ENCODE assay signal across 9 mouse cellular contexts in the genomic region with DNA sequence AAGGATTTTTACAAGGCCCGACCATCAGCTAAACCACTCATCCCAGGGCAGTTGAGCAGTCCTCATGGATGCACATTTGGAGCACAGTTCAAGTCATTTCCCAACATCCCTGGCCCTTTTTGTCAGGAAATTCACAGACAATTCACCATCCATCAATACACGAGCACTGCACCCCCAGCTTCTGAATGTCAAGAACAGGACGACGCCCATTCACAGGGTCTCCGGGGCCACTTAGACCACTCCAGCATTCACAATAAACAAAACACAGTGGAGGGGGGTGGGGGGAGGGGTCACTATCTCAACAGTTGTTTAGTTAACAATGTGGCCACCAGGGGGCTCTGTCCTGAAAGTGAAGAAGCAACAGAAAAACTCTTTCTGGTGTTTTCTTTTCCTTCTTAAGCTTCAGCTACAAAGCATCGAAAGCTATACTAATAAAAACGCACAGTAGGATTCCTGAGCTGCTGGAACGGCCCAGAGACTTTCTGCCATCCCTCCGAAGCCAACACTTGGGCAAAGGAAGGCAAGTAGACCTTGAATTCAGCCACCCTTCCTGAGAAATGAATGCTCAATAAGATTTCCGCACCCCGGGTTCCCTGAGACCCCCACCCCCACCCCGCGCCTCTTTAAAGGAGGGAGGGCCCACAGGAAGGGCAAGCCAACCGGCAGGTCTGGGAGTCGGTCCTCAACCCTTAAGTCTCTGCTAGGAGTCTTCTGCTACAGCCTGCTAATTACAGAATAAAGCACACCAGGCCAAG. TPM values are rescaled to one million over a fixed set of nuclear protein-coding genes. Genes with fewer than 3 reads are reported as not detected.
DNase-seq lines count a peak whose midpoint lies in the region; ATAC-seq and TF ChIP-seq lines count a peak whose summit lies in the region.
"Had no signal": no experiment of that assay in that cellular context is flagged by ENCODE, and none has a peak within 500 bp of the region (broad histone marks: within the 10 kb centered on the region; RNA-seq: fewer than 3 reads in every experiment).

No protein-coding gene starts in this region.

- intact Hi-C loops in heart, postnatal 14 days (cut with DNase I), result loop anchor here (2.0 kb wide), 1 partner anchor 20 kb away; no protein-coding TSS in a partner anchor

- peak overlapping the region; percentile 4; the same call in 1 of the 2 replicates for H3K27ac ChIP-seq in CH12.LX (ENCODE audit: insufficient read depth, low read depth)
- H3K27ac ChIP-seq in embryonic facial prominence, embryonic 13.5 days, result peak overlapping the region; percentile 79; the same call in 1 of the 2 replicates
- peak overlapping the region; percentile 95 for H3K27ac ChIP-seq in layer of hippocampus, adult 2 months

- peaks cover 32% of the 10 kb centered on the region for H3K79me2 ChIP-seq in CH12.LX (replicated peaks; ENCODE audit: control insufficient read depth, extremely low read depth, insufficient read depth, poor library complexity, severe bottlenecking)

- H3K9me3 ChIP-seq in CH12.LX (replicated peaks; ENCODE audit: low read length), result no peaks in the 10 kb centered on the region
- no peaks in the 10 kb centered on the region for H3K9me3 ChIP-seq in embryonic facial prominence, embryonic 13.5 days

- 5% methylated on average over 15 of the region's 15 CpGs for WGBS in embryonic facial prominence, embryonic 13.5 days

- in situ Hi-C loops in CH12.LX (cut with MboI; ENCODE audit: low pct_ligation_motif_present, low pct_unique_long_range_greater_than_20kb, low sequenced_read_pairs), result no loop called here

- DNase-seq in CH12.LX (ENCODE audit: extremely low read depth), result peak; percentile 90
- DNase-seq in adrenal gland, postnatal 36 days, result peak; percentile 80 to 90
- DNase-seq in heart, postnatal 14 days, result peak; percentile 79 to 91
- DNase-seq in layer of hippocampus, adult 2 months (ENCODE audit: low spot score in 2 of 2), result peak in 1 of 2 experiments; percentile 84
- peak; percentile 76 for DNase-seq in lung, postnatal 25 days (ENCODE audit: low spot score)
- peak; percentile 84 to 89 for DNase-seq in right cerebral cortex, adult 2 months (ENCODE audit: low spot score in 2 of 2)
- peak; percentile 59 for DNase-seq in yolk sac, embryonic 10.5 days (ENCODE audit: low spot score)

- H3K4me1 ChIP-seq in CH12.LX (ENCODE audit: control insufficient read depth in 1 of 2, insufficient read depth in 2 of 2), result peaks cover 30 to 57% of the 10 kb centered on the region in 2 experiments
- peaks cover 63% of the 10 kb centered on the region for H3K4me1 ChIP-seq in embryonic facial prominence, embryonic 13.5 days

- TF ChIP-seq RAD21 in CH12.LX (IDR thresholded peaks at IDR 0.05; ENCODE audit: low read depth, low read length), result peak; percentile 42

- peak overlapping the region; percentile 59 for H3K9ac ChIP-seq in CH12.LX (ENCODE audit: insufficient read depth, low read depth)
- peak overlapping the region; percentile 79 for H3K9ac ChIP-seq in embryonic facial prominence, embryonic 13.5 days

- 0 out of 2 replicates have a peak, but pooled peaks have one; percentile 36 for TF ChIP-seq EP300 in CH12.LX (IDR thresholded peaks at IDR 0.05; ENCODE audit: low read length)

- TF ChIP-seq POLR2A in CH12.LX (IDR thresholded peaks at IDR 0.05; ENCODE audit: low read depth, low read length), result no peak

- peaks cover 1% of the 10 kb centered on the region for H3K27me3 ChIP-seq in CH12.LX (replicated peaks)
- 0 out of 2 replicates have a peak, but pooled peaks cover 2% of the 10 kb centered on the region for H3K27me3 ChIP-seq in embryonic facial prominence, embryonic 13.5 days

- dilution Hi-C loops in CH12.LX (cut with MboI; ENCODE audit: extremely low pct_ligation_motif_present, extremely low pct_unique_long_range_greater_than_20kb, low sequenced_read_pairs), result no loop called here

- peak overlapping the region; percentile 86 for H3K4me2 ChIP-seq in CH12.LX (ENCODE audit: insufficient read depth, low read depth, poor library complexity, severe bottlenecking)
- peak overlapping the region; percentile 72 for H3K4me2 ChIP-seq in embryonic facial prominence, embryonic 13.5 days

- ATAC-seq in embryonic facial prominence, embryonic 13.5 days (ENCODE audit: insufficient number of reproducible peaks, insufficient read depth, low FRiP score, low TSS enrichment, low read depth), result no peak

- peak overlapping the region; percentile 50 to 83 (median 72) for H3K4me3 ChIP-seq in CH12.LX (replicated peaks in 1 of 3; ENCODE audit: low read depth in 2 of 3, low read length in 2 of 3, poor library complexity in 1 of 3)
- peak overlapping the region; percentile 74 for H3K4me3 ChIP-seq in embryonic facial prominence, embryonic 13.5 days
- peak overlapping the region; percentile 95 for H3K4me3 ChIP-seq in layer of hippocampus, adult 2 months

- H3K36me3 ChIP-seq in CH12.LX (replicated peaks in 1 of 2; ENCODE audit: control insufficient read depth in 1 of 2, insufficient read depth in 1 of 2, low read length in 1 of 2), result peaks cover 0 to 10% of the 10 kb centered on the region in 2 experiments
- no peaks in the 10 kb centered on the region for H3K36me3 ChIP-seq in embryonic facial prominence, embryonic 13.5 days

- TF ChIP-seq CTCF in CH12.LX (conservative IDR thresholded peaks at IDR 0.05 in 1 of 2, IDR thresholded peaks at IDR 0.05 in 1 of 2; ENCODE audit: low read depth in 2 of 2, low read length in 2 of 2), result peak; percentile 10 to 79; a peak in 2 of 4 replicates
- peak; percentile 77 for TF ChIP-seq CTCF in layer of hippocampus, adult 2 months (conservative IDR thresholded peaks at IDR 0.05)

TF ChIP-seq in CH12.LX, 34 proteins besides CTCF, POLR2A, EP300 and RAD21 (continues in another document):
- TF ChIP-seq ZNF384 (IDR thresholded peaks at IDR 0.05; ENCODE audit: low read depth, low read length) (peak; percentile 42; the same call in 1 of the 2 replicates), ZKSCAN1 (IDR thresholded peaks at IDR 0.05; ENCODE audit: borderline replicate concordance, low read depth, low read length) (no peak), JUN (IDR thresholded peaks at IDR 0.05; ENCODE audit: insufficient read depth, low read depth, low read length) (no peak), ETS1 (conservative IDR thresholded peaks at IDR 0.05; ENCODE audit: low read depth, low read length) (peak; percentile 30; the same call in 1 of the 2 replicates), JUND (conservative IDR thresholded peaks at IDR 0.05; ENCODE audit: low read depth, low read length) (0 out of 2 replicates have a peak, but pooled peaks have one; percentile 40), HCFC1 (IDR thresholded peaks at IDR 0.05; ENCODE audit: low read depth, low read length) (0 out of 2 replicates have a peak, but pooled peaks have one; percentile 37), TCF12 (IDR thresholded peaks at IDR 0.05; ENCODE audit: low read depth, low read length) (peak; percentile 57), TBP (conservative IDR thresholded peaks at IDR 0.05; ENCODE audit: low read depth, low read length) (no peak), SIN3A (IDR thresholded peaks at IDR 0.05; ENCODE audit: low read length) (peak; percentile 79), PAX5 (IDR thresholded peaks at IDR 0.05; ENCODE audit: low read length) (no peak), GABPA (IDR thresholded peaks at IDR 0.05; ENCODE audit: insufficient replicate concordance, low read depth, low read length) (no peak), CHD2 (IDR thresholded peaks at IDR 0.05; ENCODE audit: low read length) (peak; percentile 76; the same call in 1 of the 2 replicates), NELFE (IDR thresholded peaks at IDR 0.05; ENCODE audit: low read depth, low read length) (peak; percentile 42; the same call in 1 of the 2 replicates), IRF4 (IDR thresholded peaks at IDR 0.05; ENCODE audit: low read depth, low read length) (peak; percentile 72), SMC3 (IDR thresholded peaks at IDR 0.05; ENCODE audit: low read depth, low read length) (peak; percentile 66)

RNA-seq across cellular contexts. Expression of a gene that starts 2.2 kb away (rescaled TPM):
- total RNA-seq in CH12.LX (2012; rRNA removed) (16.0 and 19.2 TPM in 2 replicates), CH12.LX (2014; rRNA removed) (12.8 and 14.0 TPM in 2 replicates)
- 24.3 and 25.1 TPM in 2 replicates for polyA plus RNA-seq in CH12.LX (2012; ENCODE audit: insufficient read length, low read depth)
- 100 to 1,000 TPM in 1 of 2 experiments, 10 to 100 TPM in 1; 45.7 to 114 TPM for total RNA-seq in adrenal gland, postnatal 36 days (2021)
- 10.4 and 10.8 TPM in 2 replicates for polyA plus RNA-seq in embryonic facial prominence, embryonic 13.5 days (2015; fragmentation: Nextera tagmentation; extraction: Ambion mirVana)
- total RNA-seq in heart, postnatal 14 days (2021), result 10 to 100 TPM; 10.7 to 13.0 TPM
- 10 to 100 TPM; 66.6 to 76.8 TPM for total RNA-seq in layer of hippocampus, adult 2 months (2021)

RNA-seq across cellular contexts. Expression of a gene that starts 40.9 kb away (rescaled TPM):
- total RNA-seq in CH12.LX (2012; rRNA removed) (7.1 and 7.9 TPM in 2 replicates), CH12.LX (2014; rRNA removed) (5.5 and 12.7 TPM in 2 replicates)
- 6.1 and 15.4 TPM in 2 replicates for polyA plus RNA-seq in CH12.LX (2012; ENCODE audit: insufficient read length, low read depth)
- total RNA-seq in adrenal gland, postnatal 36 days (2021), result 10 to 100 TPM in 1 of 2 experiments, 1 to 10 TPM in 1; 7.7 to 15.3 TPM
- 25.5 and 25.7 TPM in 2 replicates for polyA plus RNA-seq in embryonic facial prominence, embryonic 13.5 days (2015; fragmentation: Nextera tagmentation; extraction: Ambion mirVana)
- total RNA-seq in heart, postnatal 14 days (2021), result 1 to 10 TPM; 6.3 to 6.6 TPM
- 10 to 100 TPM; 24.3 to 24.9 TPM for total RNA-seq in layer of hippocampus, adult 2 months (2021)

RNA-seq across cellular contexts. Expression of a gene that starts 41.0 kb away (rescaled TPM):
- 3.9 and 7.2 TPM in 2 replicates for total RNA-seq in CH12.LX (2012; rRNA removed)
- total RNA-seq in CH12.LX (2014; rRNA removed), result 10.9 and 11.1 TPM in 2 replicates
- 13.9 and 14.6 TPM in 2 replicates for polyA plus RNA-seq in CH12.LX (2012; ENCODE audit: insufficient read length, low read depth)
- total RNA-seq in adrenal gland, postnatal 36 days (2021), result 10 to 100 TPM in 1 of 2 experiments, 1 to 10 TPM in 1; 7.0 to 10.8 TPM
- polyA plus RNA-seq in embryonic facial prominence, embryonic 13.5 days (2015; fragmentation: Nextera tagmentation; extraction: Ambion mirVana), result 9.7 and 10.9 TPM in 2 replicates
- total RNA-seq in heart, postnatal 14 days (2021), result 1 to 10 TPM; 3.9 to 5.4 TPM
- 1 to 10 TPM; 5.1 TPM for total RNA-seq in layer of hippocampus, adult 2 months (2021)

RNA-seq across cellular contexts. Expression of a gene that starts 55.0 kb away (rescaled TPM):
- not detected in 2 replicates for total RNA-seq in CH12.LX (2012; rRNA removed)
- total RNA-seq in CH12.LX (2014; rRNA removed), result not detected in 2 replicates
- not detected in 2 replicates for polyA plus RNA-seq in CH12.LX (2012; ENCODE audit: insufficient read length, low read depth)
- total RNA-seq in adrenal gland, postnatal 36 days (2021), result not detected
- polyA plus RNA-seq in embryonic facial prominence, embryonic 13.5 days (2015; fragmentation: Nextera tagmentation; extraction: Ambion mirVana), result not detected in 2 replicates
- total RNA-seq in heart, postnatal 14 days (2021), result not detected
- total RNA-seq in layer of hippocampus, adult 2 months (2021), result not detected
- total RNA-seq: layer of hippocampus, adult 18-20 months had no signal

RNA-seq across cellular contexts. Expression of a gene that starts 55.1 kb away (rescaled TPM):
- total RNA-seq in CH12.LX (2012; rRNA removed) (20.9 and 27.4 TPM in 2 replicates), CH12.LX (2014; rRNA removed) (30.0 and 33.6 TPM in 2 replicates)
- 19.6 and 21.1 TPM in 2 replicates for polyA plus RNA-seq in CH12.LX (2012; ENCODE audit: insufficient read length, low read depth)
- 10 to 100 TPM; 15.5 to 15.8 TPM for total RNA-seq in adrenal gland, postnatal 36 days (2021)
- 36.0 and 38.9 TPM in 2 replicates for polyA plus RNA-seq in embryonic facial prominence, embryonic 13.5 days (2015; fragmentation: Nextera tagmentation; extraction: Ambion mirVana)
- 10 to 100 TPM in 1 of 2 experiments, 1 to 10 TPM in 1; 9.3 to 10.6 TPM for total RNA-seq in heart, postnatal 14 days (2021)
- total RNA-seq in layer of hippocampus, adult 2 months (2021), result 10 to 100 TPM; 13.2 to 13.4 TPM

Comparison
In these comparisons a context has a peak if more than half of its experiments do, and no peak if none do; other contexts are left out.
1. H3K27ac ChIP-seq: peak in every context shown above with its lines; median percentile 95 in layer of hippocampus, adult 2 months; 79 in embryonic facial prominence, embryonic 13.5 days; 4 in CH12.LX.